Mouse (Mus musculus) lung, postnatal 10 days (tissue): ENCODE measurements around the gene Gucy2f.
A peak's percentile ranks its signal among the peaks of the same experiment; 100 is the strongest.
"Not testable (repeated sequence)": the region's sequence is repeated elsewhere in the genome, so short reads cannot be mapped to it uniquely, and the experiment has no call there.

Experiments
- DNase-seq: peaks from one replicate; pipeline ENCODE4 v3.0.0; 2021

Gucy2f gene

GRCm38 (mm10) chrX:142196831-142197230, at the start of gene Gucy2f:
Gucy2f (minus strand) TSS chrX:142196931.
- DNase-seq, result no peak

GRCm38 (mm10) chrX:142245682-142246327, 49.1 kb upstream of the Gucy2f start:
- no peak for DNase-seq

GRCm38 (mm10) chrX:142237101-142237500, 40.4 kb upstream of the Gucy2f start:
- DNase-seq, result no peak

GRCm38 (mm10) chrX:142236146-142236545, 39.4 kb upstream of the Gucy2f start:
- DNase-seq, result not testable (repeated sequence)

- DNase-seq, result no peak
These were observed 32.0 kb upstream of the Gucy2f start for GRCm38 (mm10) chrX:142228769-142229158.

GRCm38 (mm10) chrX:142228055-142228768, 31.5 kb upstream of the Gucy2f start:
- peak; percentile 84 for DNase-seq

- peak; percentile 58 for DNase-seq
These were observed 30.8 kb upstream of the Gucy2f start for GRCm38 (mm10) chrX:142227398-142228054.

GRCm38 (mm10) chrX:142226542-142226941, 29.8 kb upstream of the Gucy2f start, which contains the start of gene Nxt2:
Nxt2 (plus strand) TSS chrX:142226770.
- DNase-seq, result no peak

- DNase-seq, result peak; percentile 48
These were observed 3.6 kb upstream of the Gucy2f start for GRCm38 (mm10) chrX:142200295-142200694.

- DNase-seq, result no peak
These were observed 1.2 kb downstream of the Gucy2f start for GRCm38 (mm10) chrX:142195551-142195950.

- no peak for DNase-seq
These were observed 2.3 kb downstream of the Gucy2f start for GRCm38 (mm10) chrX:142194420-142194819.

- no peak for DNase-seq
These were observed 6.4 kb downstream of the Gucy2f start for GRCm38 (mm10) chrX:142190355-142190754.

- peak; percentile 52 for DNase-seq
These were observed 7.6 kb downstream of the Gucy2f start for GRCm38 (mm10) chrX:142189023-142189703.

- DNase-seq, result no peak
These were observed 14.7 kb downstream of the Gucy2f start for GRCm38 (mm10) chrX:142182026-142182425.

GRCm38 (mm10) chrX:142176981-142177380, 19.8 kb downstream of the Gucy2f start:
- DNase-seq, result no peak

- no peak for DNase-seq
These were observed 81.0 kb downstream of the Gucy2f start for GRCm38 (mm10) chrX:142115779-142116178.

GRCm38 (mm10) chrX:142111236-142111635, 85.5 kb downstream of the Gucy2f start:
- no peak for DNase-seq

GRCm38 (mm10) chrX:142096904-142097303, 99.8 kb downstream of the Gucy2f start:
- DNase-seq, result peak; percentile 9

- no peak for DNase-seq
These were observed 101.2 kb downstream of the Gucy2f start for GRCm38 (mm10) chrX:142095579-142095978.

- no peak for DNase-seq
These were observed 134.1 kb downstream of the Gucy2f start for GRCm38 (mm10) chrX:142062585-142062984.
